Mouse (Mus musculus) ES-E14 (cell line): Measurements from ENCODE around the gene Crebzf. TPM values are rescaled to one million over a fixed set of nuclear protein-coding genes. Genes with fewer than 3 reads are reported as not detected.

Experiments
- DNase-seq: peaks from one replicate; pipeline ENCODE4 v3.0.0-alpha.2; 2013; ENCODE audit warnings: low read depth, low spot score
- H3K27ac ChIP-seq: 2 replicates; pipeline ENCODE4 v1.5.1; 2012; ENCODE audit warnings: low read depth, mild to moderate bottlenecking, low read length, moderate library complexity, mixed read lengths; ENCODE audit not compliant: poor library complexity, insufficient read depth, severe bottlenecking
- H3K36me3 ChIP-seq: 2 replicates; pipeline ENCODE4 v1.6.1; 2012; ENCODE audit warnings: mild to moderate bottlenecking, low read length, moderate library complexity, mixed read lengths; ENCODE audit not compliant: control insufficient read depth, poor library complexity, insufficient read depth, severe bottlenecking
- H3K4me1 ChIP-seq, 2 experiments: fragments of 150-350 bp in 1 of 2; sonication (generic) in 1 of 2; 2 replicates each; pipeline ENCODE4 v1.6.1; 2012; ENCODE audit warnings: low read length in 2 of 2, mild to moderate bottlenecking in 1 of 2, mixed read lengths in 1 of 2; ENCODE audit not compliant: control insufficient read depth in 2 of 2, insufficient read depth in 2 of 2, poor library complexity in 1 of 2
- H3K4me3 ChIP-seq, 2 experiments: fragments of 150-350 bp in 1 of 2; sonication (generic) in 1 of 2; 2 replicates each; pipeline ENCODE4 v1.5.1; 2012; ENCODE audit warnings: low read length in 2 of 2, low read depth in 1 of 2, mild to moderate bottlenecking in 1 of 2, mixed read lengths in 1 of 2; ENCODE audit not compliant: insufficient read depth in 1 of 2, poor library complexity in 1 of 2, severe bottlenecking in 1 of 2
- H3K9ac ChIP-seq: 2 replicates; pipeline ENCODE4 v1.6.1; 2012; ENCODE audit warnings: low read depth, mild to moderate bottlenecking, low read length, mixed read lengths; ENCODE audit not compliant: poor library complexity, insufficient read depth, severe bottlenecking
- H3K9me3 ChIP-seq: fragments of 150-350 bp; sonication (generic); 2 replicates; pipeline ENCODE4 v1.6.1; 2012; ENCODE audit warnings: low read depth, mild to moderate bottlenecking, low read length; ENCODE audit not compliant: control insufficient read depth, insufficient read depth
- CHD2 ChIP-seq: IDR thresholded peaks from 2 replicates; pipeline ENCODE4 v1.6.1; 2014; ENCODE audit warnings: mild to moderate bottlenecking, low read depth, low read length, inconsistent platforms
- HCFC1 ChIP-seq: IDR thresholded peaks from 2 replicates; pipeline ENCODE4 v1.6.1; 2012; ENCODE audit warnings: low read length, inconsistent platforms, borderline replicate concordance; ENCODE audit not compliant: insufficient read depth
- MAFK ChIP-seq: IDR thresholded peaks from 2 replicates; pipeline ENCODE4 v1.6.1; 2014; ENCODE audit warnings: mild to moderate bottlenecking, low read depth, low read length, inconsistent platforms; ENCODE audit not compliant: insufficient read depth
- ZC3H11A ChIP-seq: IDR thresholded peaks from 2 replicates; pipeline ENCODE4 v1.6.1; 2012; ENCODE audit warnings: low read depth, mild to moderate bottlenecking, inconsistent platforms, low read length, borderline replicate concordance
- ZNF384 ChIP-seq: IDR thresholded peaks from 2 replicates; pipeline ENCODE4 v1.6.1; 2012; ENCODE audit warnings: low read depth, low read length, inconsistent platforms
- in situ Hi-C, 2 experiments: fragments of 600-800 bp; cut with MboI; formaldehyde crosslinking; loops; one replicate each; pipeline ENCODE4 v1.15.1; 2025; ENCODE audit warnings: low sequenced_read_pairs in 2 of 2, inconsistent platforms in 1 of 2; ENCODE audit not compliant: unreplicated experiment in 2 of 2
- total RNA-seq: library from RNA; depleted of rRNA; stranded (reverse); fragments of 300-350 nt; gene quantifications from 2 replicates; pipeline ENCODE4 v1.2.3, GENCODE M21; 2012

The Crebzf gene
- total RNA-seq, 1 experiment, result 56.6 TPM

DNA sequence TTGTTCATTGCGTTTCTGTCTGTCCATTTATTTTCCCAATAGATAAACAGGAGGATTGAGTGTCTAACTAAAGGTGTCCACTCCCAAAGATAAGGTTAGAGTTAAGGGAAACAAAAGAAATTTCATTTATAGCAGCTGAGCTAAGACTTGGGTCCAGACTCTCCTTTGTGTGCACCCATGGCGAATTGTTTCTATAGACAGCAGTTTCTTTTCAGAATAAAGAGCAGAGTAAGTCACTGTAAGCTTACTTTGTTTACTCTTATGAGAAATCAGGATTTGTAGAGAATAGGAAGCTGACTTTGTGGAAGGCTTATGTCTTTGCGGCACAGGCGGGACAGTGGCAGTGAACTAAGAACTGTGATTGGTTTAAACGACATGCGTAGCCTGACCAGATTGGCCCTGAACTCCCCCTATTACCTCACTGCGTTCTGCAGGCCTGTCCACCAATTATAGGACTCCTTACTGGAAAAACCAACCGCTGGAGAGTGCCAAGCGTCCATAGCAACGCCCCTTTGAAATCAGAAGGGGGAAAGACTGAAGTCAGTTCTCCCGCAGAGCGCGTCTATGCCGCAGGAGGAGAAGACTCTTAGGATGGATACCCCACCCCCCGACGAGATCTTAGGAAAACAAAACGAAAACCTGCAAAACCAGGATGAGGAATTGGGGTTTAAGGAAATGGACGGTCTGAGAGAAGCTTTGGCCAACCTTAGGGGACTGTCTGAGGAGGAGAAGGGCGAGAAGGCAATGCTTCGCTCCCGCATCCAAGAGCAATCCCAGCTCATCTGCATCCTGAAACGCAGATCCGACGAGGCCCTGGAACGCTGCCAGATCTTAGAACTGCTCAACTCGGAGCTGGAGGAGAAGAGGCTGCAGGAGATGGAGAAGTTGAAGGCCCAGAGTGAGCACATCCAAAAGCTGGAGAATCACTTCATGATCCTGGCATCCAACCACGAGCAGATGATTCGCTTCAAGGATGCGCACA, 16.2 kb upstream of the Crebzf start, which contains the start of gene Ccdc89:
Ccdc89 (plus strand) TSS at position 558 of the 982 bp plus-strand sequence.
- Histone ChIP-seq H3K27ac (no peak within 1 kb of the TSS), H3K4me1 (peaks cover 4 to 5% of the 10 kb centered on the region in 2 experiments; a peak in 3 of 4 replicates), H3K9me3 (no peaks in the 10 kb centered on the region), H3K9ac (peak within 1 kb of the TSS; percentile 8), H3K4me3 (peak within 1 kb of the TSS; percentile 51 to 81), H3K36me3 (no peaks in the 10 kb centered on the region)
- peak; percentile 77 for DNase-seq
- no peak for TF ChIP-seq ZC3H11A
- TF ChIP-seq CHD2, result peak; percentile 85
- TF ChIP-seq HCFC1, result peak; percentile 9; the same call in 1 of the 2 replicates
- no peak for TF ChIP-seq MAFK
- TF ChIP-seq ZNF384, result no peak
- in situ Hi-C loops, result loop anchor here in 1 of 2 experiments (25.0 kb wide), 1 partner anchor 464 kb away; no protein-coding TSS in a partner anchor

DNA sequence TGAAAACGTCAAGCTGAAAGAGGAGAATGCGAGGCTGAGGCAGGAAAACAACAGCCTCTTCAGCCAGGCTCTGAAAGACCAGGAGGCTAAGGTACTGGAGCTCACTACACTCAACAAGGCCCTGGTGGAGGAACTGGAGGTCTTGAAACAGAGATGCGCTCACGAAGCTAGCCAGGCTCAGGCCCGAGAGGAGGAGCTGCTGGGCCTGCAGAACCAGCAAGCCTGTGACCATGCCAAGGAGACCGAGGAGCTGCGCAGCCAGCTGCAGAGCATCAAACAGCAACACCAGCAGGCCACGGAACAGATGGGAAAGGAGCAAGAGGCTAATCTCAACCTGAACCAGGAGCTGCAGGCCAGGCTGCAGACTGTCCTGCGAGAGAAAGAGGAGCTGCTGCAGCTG, 15.5 kb upstream of the Crebzf start:
- DNase-seq, result no peak
- in situ Hi-C loops, result loop anchor here in 1 of 2 experiments (25.0 kb wide), 1 partner anchor 465 kb away; no protein-coding TSS in a partner anchor
- no peaks in the 10 kb centered on the region for H3K9me3 ChIP-seq
- no peaks in the 10 kb centered on the region for H3K36me3 ChIP-seq
- TF ChIP-seq CHD2 (no peak), MAFK (no peak), HCFC1 (no peak)
- peak overlapping the region; percentile 8; the same call in 1 of the 2 replicates for H3K9ac ChIP-seq
- no peak overlapping the region for H3K27ac ChIP-seq
- H3K4me3 ChIP-seq, result peak overlapping the region; percentile 51 to 81; a peak in 3 of 4 replicates
- H3K4me1 ChIP-seq, result peaks cover 4 to 5% of the 10 kb centered on the region in 2 experiments; a peak in 3 of 4 replicates

DNA sequence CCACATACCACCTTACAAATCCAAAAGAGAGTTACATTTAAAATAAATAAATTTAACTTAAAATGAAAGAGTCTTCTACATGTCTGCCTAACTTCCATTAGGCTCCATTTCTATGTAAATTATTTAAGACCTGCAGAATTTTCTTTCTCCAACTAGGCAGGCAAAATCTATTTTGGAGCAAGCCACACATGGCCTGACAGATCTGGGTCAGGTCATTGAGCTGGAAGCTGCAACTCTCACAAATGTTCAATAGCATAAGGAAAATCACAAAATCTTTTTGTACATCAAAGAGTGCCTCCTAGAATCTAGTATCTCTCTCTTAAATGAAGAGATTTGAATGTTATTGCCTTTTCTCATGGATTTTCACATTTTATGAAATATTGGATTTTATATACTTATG, 10.3 kb upstream of the Crebzf start:
- Histone ChIP-seq H3K36me3 (no peaks in the 10 kb centered on the region), H3K9ac (no peak overlapping the region), H3K4me3 (no peak overlapping the region), H3K27ac (no peak overlapping the region), H3K4me1 (peaks cover 1 to 2% of the 10 kb centered on the region in 2 experiments; a peak in 2 of 4 replicates), H3K9me3 (no peaks in the 10 kb centered on the region)
- in situ Hi-C loops, result loop anchor here in 1 of 2 experiments (25.0 kb wide), 1 partner anchor 470 kb away; no protein-coding TSS in a partner anchor
- no peak for TF ChIP-seq MAFK
- TF ChIP-seq ZNF384, result no peak
- TF ChIP-seq HCFC1, result no peak
- TF ChIP-seq ZC3H11A, result no peak
- TF ChIP-seq CHD2, result no peak
- DNase-seq, result no peak

DNA sequence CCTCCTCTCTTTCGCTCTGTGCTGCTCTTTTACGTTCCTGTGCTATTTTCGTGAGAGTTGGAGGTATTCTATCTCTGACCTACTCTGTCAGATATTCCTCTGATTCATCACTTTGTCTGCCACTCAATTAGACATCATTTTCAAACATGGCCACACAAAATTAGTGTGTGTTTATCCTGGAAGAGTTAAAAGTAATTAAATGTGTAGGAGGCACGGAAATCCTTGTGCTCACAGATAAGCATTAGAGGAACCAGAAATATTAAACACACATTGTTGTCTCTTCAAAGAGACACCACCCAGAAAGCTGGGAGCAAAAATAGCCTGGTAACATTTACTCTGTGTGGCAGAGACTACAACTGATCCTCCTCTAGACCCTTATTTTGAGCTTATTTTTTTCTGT, 2.5 kb upstream of the Crebzf start:
- DNase-seq, result no peak
- Histone ChIP-seq H3K9me3 (no peaks in the 10 kb centered on the region), H3K36me3 (peaks cover 4% of the 10 kb centered on the region; the same call in 1 of the 2 replicates), H3K4me1 (peaks cover 0 to 3% of the 10 kb centered on the region in 2 experiments; a peak in 1 of 4 replicates), H3K27ac (no peak overlapping the region), H3K4me3 (no peak overlapping the region), H3K9ac (no peak overlapping the region)
- in situ Hi-C loops, result loop anchor here in 1 of 2 experiments (25.0 kb wide), 1 partner anchor 478 kb away; no protein-coding TSS in a partner anchor
- TF ChIP-seq MAFK, result no peak
- no peak for TF ChIP-seq ZNF384
- TF ChIP-seq ZC3H11A, result no peak
- no peak for TF ChIP-seq CHD2
- TF ChIP-seq HCFC1, result no peak
